Mouse (Mus musculus) central nervous system, embryonic 18 days (tissue): ENCODE results near the gene Txndc8. TPM values are rescaled to one million over a fixed set of nuclear protein-coding genes. Genes with fewer than 3 reads are reported as not detected.

Experiments
- polyA plus RNA-seq: library from polyadenylated mRNA; depleted of rRNA; stranded (reverse); fragments of >200 nt; gene quantifications from 2 replicates; pipeline ENCODE4 v1.2.3, GENCODE M21; 2012; rRNA removed

Gene Txndc8
- not detected in 2 replicates for polyA plus RNA-seq

DNA sequence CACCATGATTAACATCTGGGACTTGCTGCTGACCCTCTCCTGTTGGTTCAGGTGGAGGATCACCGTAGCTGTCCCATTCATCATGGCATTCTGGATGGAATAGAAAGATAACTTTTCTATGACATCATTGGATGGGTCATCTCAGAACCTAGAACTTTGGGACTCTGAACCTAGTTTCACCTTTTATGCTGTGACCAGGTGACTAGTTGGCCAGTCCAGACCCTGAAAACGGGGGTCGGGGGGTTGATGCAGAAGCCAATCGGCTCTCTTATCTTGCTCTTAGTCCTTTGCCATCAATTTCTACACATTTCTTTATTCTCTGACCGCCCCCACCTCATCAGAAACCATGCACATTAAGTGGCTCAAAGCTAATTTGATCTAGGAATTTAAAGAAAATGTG lies at the start of gene Txndc8:
Gene Txndc8, minus strand, starts transcription at position 101 of the 400 bp plus-strand sequence.

DNA sequence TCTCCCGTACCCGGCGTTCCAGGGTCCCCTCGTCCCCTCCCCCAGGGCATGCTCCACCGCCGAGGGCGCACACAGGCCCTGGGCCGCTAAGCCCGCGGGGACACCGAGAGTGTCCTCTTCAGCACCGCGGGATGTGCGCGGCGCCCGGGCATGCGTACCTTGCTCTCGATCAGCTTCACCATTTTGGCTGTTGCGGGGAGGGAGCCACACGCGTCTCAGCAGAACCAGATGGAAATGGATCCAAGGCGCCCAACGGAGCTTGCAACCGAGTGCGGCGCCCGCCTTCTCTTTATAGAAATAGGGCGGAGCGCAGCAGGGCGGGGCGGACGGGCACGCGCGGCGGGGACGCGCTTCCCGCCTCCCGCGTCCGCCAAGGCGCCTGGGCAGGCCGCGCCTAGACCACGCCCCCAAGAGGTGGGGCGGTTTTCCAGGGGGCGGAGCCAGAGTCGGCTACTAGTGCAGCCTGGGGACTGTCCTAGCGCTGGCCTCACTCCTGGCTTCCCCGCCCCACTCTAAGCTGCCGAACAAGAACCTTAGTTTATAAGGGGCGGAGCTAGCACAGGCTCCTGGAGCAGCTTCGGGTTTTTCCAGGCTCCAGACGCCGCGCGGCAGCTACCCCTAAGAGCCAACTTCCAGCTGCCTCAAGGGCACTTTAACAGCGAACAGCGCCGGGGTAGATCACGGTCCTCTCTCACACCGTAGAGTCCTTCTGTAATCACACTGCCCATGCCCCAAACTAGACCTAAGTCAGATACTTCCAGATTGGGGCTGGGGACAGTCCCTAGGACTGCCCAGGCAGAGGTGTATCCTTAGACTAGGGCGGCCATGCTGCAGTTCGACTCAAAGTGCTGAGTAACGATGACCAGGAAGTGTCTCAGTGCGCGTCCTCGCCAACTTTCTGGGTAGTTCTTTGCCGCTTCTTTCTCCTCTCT lies 52.6 kb downstream of the Txndc8 start, which contains the start of gene Txn1:
Gene Txn1, minus strand, starts transcription at position 383 of the 932 bp plus-strand sequence.

Other genes with a start within 250 kb of the Txndc8 start
- gene D630039A03Rik, start 92.8 kb downstream of the Txndc8 start, polyA plus RNA-seq, result 0.12 and 0.20 TPM in 2 replicates
- gene Txn1, start 52.7 kb downstream of the Txndc8 start, polyA plus RNA-seq, result 254 and 264 TPM in 2 replicates
- gene Svep1, start 197.7 kb upstream of the Txndc8 start, polyA plus RNA-seq, result 1.1 and 1.5 TPM in 2 replicates